Mouse (Mus musculus): ENCODE measurements around the gene Snx25.

- TF ChIP-seq POLR2A (IDR thresholded peaks at IDR 0.05; ENCODE audit: borderline replicate concordance, control insufficient read depth, low read depth, low read length) (no peak), CTCF (IDR thresholded peaks at IDR 0.05; ENCODE audit: control insufficient read depth, insufficient read depth, low read length) (no peak)
Observed at GRCm38 (mm10) chr8:45995576-45995975, 156.4 kb downstream of the Snx25 start.
